In the genomic region with DNA sequence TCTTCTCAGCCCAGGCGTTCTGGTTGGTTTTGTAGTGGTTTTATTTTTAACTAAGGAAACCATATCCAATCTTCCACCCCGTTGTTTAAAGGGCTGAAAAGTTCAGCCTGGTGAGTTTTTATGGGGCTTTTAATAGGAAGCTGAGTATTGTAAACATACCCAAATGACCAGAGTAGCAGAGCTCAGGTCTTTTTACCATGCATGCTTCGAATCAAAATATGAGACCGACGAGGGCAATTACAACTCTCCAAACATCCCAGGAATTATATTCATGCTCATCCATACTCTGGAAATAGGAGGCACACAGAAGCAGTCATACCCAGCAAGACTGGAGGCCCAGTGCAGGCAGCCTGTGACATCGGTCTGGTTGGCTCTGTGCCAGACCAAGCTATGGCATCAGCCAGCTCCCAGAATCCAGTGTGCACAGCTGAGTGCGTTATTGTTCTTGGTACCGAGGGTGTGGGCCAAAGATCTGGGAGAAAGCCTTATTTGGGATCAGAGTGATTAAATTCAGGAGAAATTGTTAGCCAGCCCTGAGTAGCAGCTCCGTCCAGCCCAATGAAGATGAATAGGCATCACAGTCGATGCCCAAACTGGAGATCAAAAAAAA, we compare ENCODE assay signal across 17 mouse cellular contexts.
DNase-seq lines count a peak whose midpoint lies in the region; ATAC-seq lines count a peak whose summit lies in the region.
"Had no signal": no experiment of that assay in that cellular context is flagged by ENCODE, and none has a peak within 500 bp of the region (broad histone marks: within the 10 kb centered on the region; RNA-seq: fewer than 3 reads in every experiment).

No protein-coding gene starts in this region.

- no peak for DNase-seq in forebrain, embryonic 11.5 days (ENCODE audit: low spot score)
- DNase-seq in kidney, adult 11 months = no peak
- DNase-seq in Muller cell, postnatal 12 days (ENCODE audit: inconsistent ontology term) = peak; percentile 79
- DNase-seq in limb, embryonic 10.5 days (ENCODE audit: low spot score) = no peak
- no peak for DNase-seq in heart, adult 18-20 months
- DNase-seq in right cerebral cortex, postnatal 14 days = no peak
- DNase-seq: cerebellum, adult 9-11 months; embryo, embryonic 11 days; left cerebral cortex, postnatal 4 days; thymus, postnatal 4 days had no signal

- no peaks in the 10 kb centered on the region for H3K27me3 ChIP-seq in forebrain, embryonic 15.5 days
- H3K27me3 ChIP-seq in forebrain, embryonic 11.5 days (ENCODE audit: control insufficient read depth, insufficient read depth, low read length) = no peaks in the 10 kb centered on the region
- H3K27me3 ChIP-seq in kidney, embryonic 16.5 days (ENCODE audit: insufficient read depth, low read length) = no peaks in the 10 kb centered on the region
- no peaks in the 10 kb centered on the region for H3K27me3 ChIP-seq in limb, embryonic 10.5 days (ENCODE audit: low read depth, poor library complexity, severe bottlenecking)
- H3K27me3 ChIP-seq: heart, embryonic 15.5 days; hindbrain, embryonic 12.5 days; lung, embryonic 15.5 days; neural tube, embryonic 12.5 days; Patski had no signal

- H3K9ac ChIP-seq in forebrain, embryonic 15.5 days (replicated peaks) = no peak overlapping the region
- no peak overlapping the region for H3K9ac ChIP-seq in forebrain, embryonic 11.5 days (ENCODE audit: low read length)
- no peak overlapping the region for H3K9ac ChIP-seq in kidney, embryonic 16.5 days (replicated peaks; ENCODE audit: low read length)
- H3K9ac ChIP-seq: heart, embryonic 15.5 days; hindbrain, embryonic 12.5 days; lung, embryonic 15.5 days; neural tube, embryonic 12.5 days had no signal

- H3K4me1 ChIP-seq in forebrain, embryonic 15.5 days = peaks cover 33% of the 10 kb centered on the region
- no peaks in the 10 kb centered on the region for H3K4me1 ChIP-seq in forebrain, embryonic 11.5 days (replicated peaks; ENCODE audit: control insufficient read depth, insufficient read depth, low read length)
- H3K4me1 ChIP-seq in kidney, embryonic 16.5 days (ENCODE audit: insufficient read depth, low read length) = peaks cover 31% of the 10 kb centered on the region
- peaks cover 43% of the 10 kb centered on the region for H3K4me1 ChIP-seq in limb, embryonic 10.5 days

- 57% methylated on average over 10 of the region's 10 CpGs for WGBS in forebrain, embryonic 15.5 days
- WGBS in forebrain, embryonic 11.5 days = 84% methylated on average over 10 of the region's 10 CpGs
- 49% methylated on average over 10 of the region's 10 CpGs for WGBS in kidney, embryonic 16.5 days
- 87% methylated on average over 10 of the region's 10 CpGs for WGBS in limb, embryonic 10.5 days

- H3K9me3 ChIP-seq in forebrain, embryonic 15.5 days = no peaks in the 10 kb centered on the region
- no peaks in the 10 kb centered on the region for H3K9me3 ChIP-seq in forebrain, embryonic 11.5 days (ENCODE audit: control insufficient read depth, low read length)
- no peaks in the 10 kb centered on the region for H3K9me3 ChIP-seq in kidney, embryonic 16.5 days (ENCODE audit: low read length)
- H3K9me3 ChIP-seq in limb, embryonic 10.5 days (replicated peaks) = no peaks in the 10 kb centered on the region
- H3K9me3 ChIP-seq: heart, embryonic 15.5 days; hindbrain, embryonic 12.5 days; lung, embryonic 15.5 days; neural tube, embryonic 12.5 days had no signal

- H3K4me3 ChIP-seq in forebrain, embryonic 15.5 days = no peak overlapping the region
- H3K4me3 ChIP-seq in forebrain, embryonic 11.5 days (ENCODE audit: low read depth, low read length) = no peak overlapping the region
- no peak overlapping the region for H3K4me3 ChIP-seq in kidney, embryonic 16.5 days (ENCODE audit: low read length)
- H3K4me3 ChIP-seq in limb, embryonic 10.5 days = no peak overlapping the region
- H3K4me3 ChIP-seq: heart, embryonic 15.5 days; hindbrain, embryonic 12.5 days; lung, embryonic 15.5 days; neural tube, embryonic 12.5 days had no signal

- H3K36me3 ChIP-seq in forebrain, embryonic 15.5 days = peaks cover 6% of the 10 kb centered on the region; the same call in 1 of the 2 replicates
- H3K36me3 ChIP-seq in forebrain, embryonic 11.5 days (ENCODE audit: control insufficient read depth, insufficient read depth, low read length) = no peaks in the 10 kb centered on the region
- 0 out of 2 replicates have a peak, but pooled peaks cover 3% of the 10 kb centered on the region for H3K36me3 ChIP-seq in kidney, embryonic 16.5 days (ENCODE audit: insufficient read depth, low read length)
- H3K36me3 ChIP-seq in limb, embryonic 10.5 days = peaks cover 3% of the 10 kb centered on the region; the same call in 1 of the 2 replicates
- H3K36me3 ChIP-seq: heart, embryonic 15.5 days; lung, embryonic 15.5 days had no signal

- no peak overlapping the region for H3K4me2 ChIP-seq in forebrain, embryonic 15.5 days (replicated peaks)
- H3K4me2 ChIP-seq in forebrain, embryonic 11.5 days (ENCODE audit: low read depth, low read length, severe bottlenecking) = no peak overlapping the region
- no peak overlapping the region for H3K4me2 ChIP-seq in kidney, embryonic 16.5 days (replicated peaks; ENCODE audit: low read depth, low read length)
- H3K4me2 ChIP-seq: heart, embryonic 15.5 days; hindbrain, embryonic 12.5 days; lung, embryonic 15.5 days; neural tube, embryonic 12.5 days had no signal

- peak overlapping the region; percentile 20; the same call in 1 of the 2 replicates for H3K27ac ChIP-seq in forebrain, embryonic 15.5 days (replicated peaks)
- H3K27ac ChIP-seq in forebrain, embryonic 11.5 days (ENCODE audit: low read depth, low read length) = no peak overlapping the region
- peak overlapping the region; percentile 68; the same call in 1 of the 2 replicates for H3K27ac ChIP-seq in kidney, embryonic 16.5 days (ENCODE audit: low read length)
- peak overlapping the region; percentile 58; the same call in 1 of the 2 replicates for H3K27ac ChIP-seq in limb, embryonic 10.5 days
- H3K27ac ChIP-seq: heart, embryonic 15.5 days; hindbrain, embryonic 12.5 days; lung, embryonic 15.5 days; neural tube, embryonic 12.5 days had no signal

- peak; percentile 57 for ATAC-seq in forebrain, embryonic 15.5 days (replicated peaks)
- no peak for ATAC-seq in forebrain, embryonic 11.5 days (replicated peaks; ENCODE audit: low FRiP score)
- peak; percentile 40; the same call in 1 of the 2 replicates for ATAC-seq in kidney, embryonic 16.5 days (ENCODE audit: low FRiP score, low TSS enrichment)
- ATAC-seq: Patski had no signal
